Mouse (Mus musculus) large intestine, adult 2 months (tissue): ENCODE data around the gene Ap3d1. TPM values are rescaled to one million over a fixed set of nuclear protein-coding genes. Genes with fewer than 3 reads are reported as not detected.

Experiments
- DNase-seq: peaks from one replicate; pipeline ENCODE4 v3.0.0-alpha.2; 2012; ENCODE audit warnings: low read depth, low spot score
- WGBS: fragments of 180-500 bp; shearing (Covaris S2); methylation state at CpG from one replicate; pipeline ENCODE4 v1.1.7; 2018; 5-methylcytosine and 5-hydroxymethylcytosine counted together
- polyA plus RNA-seq: library from polyadenylated mRNA; depleted of rRNA; stranded (reverse); fragments of >200 nt; gene quantifications from 2 replicates; pipeline ENCODE4 v1.2.3, GENCODE M21; 2012

Gene Ap3d1
- polyA plus RNA-seq, 1 experiment = 75.1 TPM

DNA sequence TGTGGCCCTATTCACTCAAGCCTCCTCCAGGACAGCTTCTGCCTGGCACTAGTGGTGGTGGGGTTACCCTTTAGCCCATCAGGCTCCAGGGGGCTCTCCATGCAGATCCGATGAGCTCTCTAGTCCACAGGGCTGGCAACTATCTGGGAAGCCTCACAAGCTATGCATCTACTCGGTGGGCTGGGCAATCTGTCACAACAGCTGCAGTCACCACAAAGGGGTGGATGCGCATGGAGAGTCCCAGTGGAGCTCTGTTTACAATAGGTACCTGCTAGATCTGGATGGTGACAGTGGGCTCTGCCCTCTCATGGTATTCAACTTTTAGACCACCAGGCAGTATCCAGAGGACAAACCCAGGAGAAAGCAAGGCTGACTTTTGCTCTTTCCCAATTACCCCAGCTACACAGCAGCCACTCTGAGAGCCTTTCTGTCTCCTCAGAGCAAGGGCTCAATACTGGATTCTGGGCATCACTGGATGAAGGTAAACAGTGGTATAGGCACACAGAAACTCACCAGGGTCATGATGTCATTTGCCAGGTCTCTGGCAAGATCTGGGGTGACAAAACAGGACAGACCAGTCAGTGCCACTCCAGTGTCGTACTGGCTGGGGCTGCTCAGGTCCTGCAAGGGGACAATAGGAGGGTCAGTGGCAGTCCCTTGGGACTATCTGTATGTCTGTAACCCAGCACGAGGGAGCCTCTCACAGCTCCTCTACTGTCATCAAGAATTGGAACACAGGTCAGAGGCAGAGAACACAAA lies 14.5 kb downstream of the Ap3d1 start:
- 85% methylated on average over 5 of the region's 5 CpGs for WGBS

DNA sequence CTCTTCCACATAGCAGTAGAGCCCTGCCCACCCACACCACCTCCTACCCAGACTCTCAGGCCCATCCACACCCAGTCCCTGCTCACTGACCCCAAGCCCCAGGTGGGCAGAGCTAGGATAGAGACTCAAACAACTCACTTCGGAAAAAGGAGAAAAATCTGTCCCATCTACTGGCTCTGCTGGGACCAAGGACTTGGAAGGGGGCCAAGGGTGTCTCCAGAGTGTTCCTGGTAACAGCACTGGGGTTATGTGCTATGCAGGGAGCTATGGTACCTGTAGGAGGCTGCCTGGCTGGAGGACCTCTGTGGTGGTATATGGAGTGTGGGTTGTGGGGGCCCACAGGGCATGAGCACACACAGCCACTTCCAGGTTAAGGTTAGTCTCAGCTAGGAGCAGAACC lies 24.8 kb downstream of the Ap3d1 start:
- 50% methylated on average over 1 of the region's 1 CpGs for WGBS
- DNase-seq = no peak

More for the DNA sequence above, 14.5 kb downstream of the Ap3d1 start:
- no peak for DNase-seq

DNA sequence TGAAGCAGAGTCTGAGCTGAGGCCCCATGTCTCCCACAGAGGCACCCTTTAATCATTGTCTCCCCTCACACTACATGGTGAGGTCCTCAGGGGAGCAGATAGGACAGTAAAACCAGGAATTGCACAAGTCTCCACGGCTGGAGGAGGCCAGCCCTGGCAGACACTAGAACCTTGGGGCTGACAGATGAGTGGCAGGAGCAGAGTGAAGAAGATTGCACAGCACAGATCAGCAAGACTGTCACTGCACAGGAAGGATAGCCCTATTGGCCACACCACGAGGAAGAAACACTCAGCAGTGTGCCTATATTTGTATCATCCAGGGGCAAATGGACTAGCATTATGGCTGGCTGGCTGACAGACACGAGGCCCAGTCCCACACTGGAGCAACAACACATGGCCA lies 31.2 kb downstream of the Ap3d1 start:
- 56% methylated on average over 3 of the region's 3 CpGs for WGBS
- no peak for DNase-seq

DNA sequence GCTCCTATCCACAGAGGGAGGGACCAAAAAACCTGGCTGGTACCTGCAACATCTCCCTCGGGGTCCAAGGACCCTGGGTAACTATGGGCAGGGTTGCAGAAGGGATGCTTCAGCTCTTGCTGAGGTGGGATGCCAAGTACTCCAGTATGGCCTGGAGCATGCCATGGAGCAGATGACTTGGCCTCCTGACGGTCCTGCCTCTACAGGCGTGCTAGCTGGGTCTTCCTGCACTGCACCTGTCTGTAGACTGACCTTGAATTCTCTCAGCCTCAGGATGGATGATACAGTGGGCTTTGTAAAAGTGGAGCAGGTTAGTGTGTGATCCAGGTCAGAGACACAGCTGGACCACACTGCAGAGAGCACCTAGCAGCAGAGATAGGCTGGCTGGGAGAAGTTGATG lies 36.6 kb downstream of the Ap3d1 start:
- 71% methylated on average over 3 of the region's 3 CpGs for WGBS
- DNase-seq = no peak

DNA sequence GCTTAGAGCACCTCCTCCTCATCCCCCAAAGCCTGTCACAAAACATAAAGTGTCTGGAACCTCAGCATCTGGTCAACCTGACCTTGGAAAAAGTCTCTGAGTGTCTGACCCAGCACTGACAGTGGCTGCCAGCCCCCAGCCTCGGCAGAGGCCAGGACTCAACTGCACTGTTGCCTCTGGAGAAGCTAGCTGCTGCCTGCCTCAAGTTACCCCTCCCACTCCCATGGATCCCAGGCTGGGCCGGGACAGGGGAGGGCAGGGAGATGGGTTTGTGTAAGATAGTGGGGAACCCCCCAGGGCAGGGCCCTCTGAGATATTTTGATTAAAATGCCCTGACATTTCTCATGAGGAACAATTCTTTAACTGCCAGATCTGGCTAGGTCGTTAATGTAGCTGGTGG lies 37.0 kb downstream of the Ap3d1 start:
- WGBS = 66% methylated on average over 3 of the region's 3 CpGs

DNA sequence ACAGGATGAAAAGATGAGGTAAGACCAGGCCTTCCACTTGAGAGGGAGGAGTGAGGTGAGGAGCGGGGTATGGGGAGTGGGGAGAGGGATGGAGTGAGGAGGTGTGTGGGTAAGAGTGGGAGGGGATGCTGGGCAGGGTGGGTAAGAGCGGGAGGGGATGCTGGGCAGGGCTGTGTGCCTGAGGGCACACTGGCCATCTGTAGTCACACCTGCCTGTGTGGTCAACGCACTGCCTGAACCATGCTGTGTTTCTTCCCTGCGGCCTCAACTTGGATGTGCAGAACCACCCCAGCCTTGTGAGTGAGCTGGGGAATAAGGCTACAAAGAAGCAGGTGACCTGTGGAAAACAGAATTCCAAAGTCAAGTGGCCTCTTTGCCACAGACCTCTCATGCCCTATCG lies 37.6 kb downstream of the Ap3d1 start:
- WGBS = 88% methylated on average over 5 of the region's 5 CpGs
- DNase-seq = no peak

More for the DNA sequence above, 37.0 kb downstream of the Ap3d1 start:
- DNase-seq = no peak

DNA sequence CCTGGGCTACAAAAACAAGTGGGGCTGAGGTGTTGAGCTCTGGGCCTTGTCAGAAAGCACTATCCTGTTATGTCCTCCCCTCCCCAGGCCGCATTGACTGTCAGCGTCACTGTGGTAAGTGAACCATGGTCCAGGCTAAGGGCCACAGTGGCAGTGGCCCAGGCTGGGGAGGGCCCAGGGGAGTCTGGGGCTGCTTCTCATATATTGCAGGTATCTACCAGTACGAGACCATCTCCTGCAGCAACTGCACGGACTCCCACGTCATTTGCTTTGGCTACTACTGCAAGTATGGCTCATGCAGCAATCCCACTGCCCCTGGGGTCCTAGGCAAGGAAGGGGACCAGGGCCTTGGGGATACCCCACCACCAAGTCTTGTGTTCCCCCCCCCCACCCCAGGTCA lies 38.4 kb downstream of the Ap3d1 start:
- no peak for DNase-seq
- WGBS = 92% methylated on average over 5 of the region's 5 CpGs

DNA sequence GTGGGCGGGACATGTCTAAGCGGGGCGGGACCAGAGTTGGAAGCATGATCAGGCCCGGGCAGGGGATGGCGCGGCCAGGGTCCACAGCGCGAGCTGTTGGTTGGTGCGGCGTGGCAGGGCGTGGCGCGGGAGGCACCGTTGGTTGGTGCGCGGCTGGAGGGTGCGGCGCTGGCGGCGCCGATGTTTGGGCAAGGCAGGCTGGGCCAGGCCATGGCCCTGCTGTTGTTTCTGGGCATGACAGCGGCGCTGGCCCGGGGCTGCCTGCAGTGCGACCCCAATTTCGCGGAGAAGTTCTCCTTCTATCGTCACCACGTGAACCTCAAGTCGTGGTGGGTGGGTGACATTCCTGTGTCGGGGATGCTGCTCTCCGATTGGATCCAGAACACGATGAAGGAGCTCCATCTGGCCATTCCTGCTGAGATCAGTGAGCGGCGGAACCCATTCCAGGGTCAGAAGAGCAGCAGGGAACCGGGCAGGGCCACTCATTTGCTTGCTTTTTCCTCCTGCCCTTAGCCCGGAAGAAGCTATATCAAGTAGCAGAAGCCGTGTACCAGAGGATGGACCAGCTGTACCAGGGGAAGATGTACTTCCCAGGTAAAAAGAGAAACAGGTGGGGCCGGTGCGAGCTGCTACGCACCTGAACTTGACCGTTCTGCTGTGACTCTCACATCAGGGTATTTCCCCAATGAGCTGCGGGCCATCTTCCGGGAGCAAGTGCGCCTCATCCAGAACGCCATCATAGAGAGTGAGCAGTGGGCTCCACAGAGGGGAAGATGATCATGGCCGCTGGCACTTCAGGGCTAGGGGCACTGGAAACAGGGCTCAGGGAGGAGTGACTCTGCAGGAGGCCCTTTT lies 39.3 kb downstream of the Ap3d1 start:
- under 1% methylated on average over 47 of the region's 47 CpGs for WGBS
- peak; percentile 79 for DNase-seq

DNA sequence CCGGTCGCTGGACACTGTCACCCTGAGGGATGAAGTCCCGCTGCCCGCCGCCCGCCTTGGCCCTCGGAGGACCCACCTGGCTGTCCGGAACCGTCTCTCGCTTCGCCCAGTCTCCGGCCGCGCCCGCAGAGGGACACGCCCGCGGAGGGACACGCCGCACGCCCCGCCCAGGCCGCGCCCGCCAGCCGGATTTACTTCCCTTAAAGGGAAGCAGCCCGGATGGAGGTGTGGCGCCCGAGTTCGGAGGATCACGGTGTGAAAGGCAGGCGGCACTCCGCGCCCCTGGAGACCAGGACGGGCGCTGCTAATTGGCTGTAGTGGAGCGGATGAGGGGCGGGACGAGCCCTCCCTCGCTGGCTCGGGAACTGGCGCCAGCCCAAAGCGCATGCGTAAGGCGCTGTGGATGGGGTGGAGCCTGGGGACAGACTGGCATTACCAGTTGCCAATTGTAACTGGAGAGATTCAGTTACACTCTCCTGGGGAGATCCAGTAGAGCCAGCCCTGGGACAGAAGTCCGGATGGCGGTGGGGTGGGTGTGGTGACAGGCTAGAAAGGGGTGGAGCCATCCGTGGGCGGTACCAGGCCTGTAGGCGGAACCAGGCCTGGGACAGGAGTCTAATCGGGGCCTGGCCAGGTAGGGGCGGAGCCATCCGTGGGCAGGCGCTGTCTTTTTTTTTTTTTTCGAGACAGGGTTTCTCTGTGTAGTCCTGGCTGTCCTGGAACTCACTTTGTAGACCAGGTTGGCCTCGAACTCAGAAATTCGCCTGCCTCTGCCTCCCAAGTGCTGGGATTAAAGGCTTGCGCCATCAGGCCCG lies 40.1 kb downstream of the Ap3d1 start, which contains the start of the genes Mob3a and Izumo4:
Mob3a (minus strand) TSS at position 257 of the 815 bp plus-strand sequence.
Izumo4 (plus strand) TSS at position 464 of the 815 bp plus-strand sequence.
- peak; percentile 95 for DNase-seq
- WGBS = under 1% methylated on average over 59 of the region's 59 CpGs

DNA sequence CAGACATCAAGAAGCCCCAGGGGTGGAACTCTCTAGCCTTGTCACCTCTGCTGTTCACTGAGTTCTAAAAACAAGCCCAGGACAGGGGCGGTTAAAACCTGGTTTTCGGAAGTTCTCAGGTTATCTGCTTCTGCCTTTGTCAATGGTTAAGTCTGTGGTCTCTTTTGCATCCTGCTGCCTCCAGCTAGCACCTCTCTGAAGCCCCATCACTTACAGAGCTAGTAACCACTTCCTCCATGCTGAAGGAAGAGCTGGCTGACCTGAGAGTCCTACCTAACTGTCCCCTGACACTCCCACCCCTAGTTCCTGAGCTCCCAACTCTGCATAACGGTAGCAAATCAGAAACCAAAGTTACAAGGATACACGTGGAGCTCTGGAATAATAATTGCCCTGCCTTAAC lies 41.3 kb downstream of the Ap3d1 start:
- WGBS = 35% methylated on average over 4 of the region's 4 CpGs
- DNase-seq = no peak

DNA sequence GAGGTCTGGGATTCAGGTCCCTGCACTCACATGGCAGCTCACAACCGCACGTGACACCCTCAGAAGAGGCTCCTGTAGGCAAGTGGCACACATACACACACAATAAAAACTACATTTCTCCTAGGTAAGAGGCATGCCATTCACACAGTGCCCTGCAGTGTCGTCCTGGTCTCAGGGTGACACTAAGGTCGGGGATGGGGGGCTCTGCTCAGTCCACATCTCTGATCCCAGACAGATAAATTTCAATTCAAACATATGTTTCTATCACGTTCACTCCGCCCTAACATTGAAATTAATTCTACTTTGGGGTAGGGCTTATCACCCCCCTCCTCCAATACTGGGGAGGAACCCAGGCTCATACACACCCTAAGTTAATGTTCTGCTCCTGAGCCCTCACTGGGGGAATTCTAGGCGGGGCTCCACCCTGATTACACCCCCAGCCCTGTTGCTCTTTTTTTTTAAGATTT lies 42.0 kb downstream of the Ap3d1 start:
- DNase-seq = no peak
- 73% methylated on average over 7 of the region's 7 CpGs for WGBS

DNA sequence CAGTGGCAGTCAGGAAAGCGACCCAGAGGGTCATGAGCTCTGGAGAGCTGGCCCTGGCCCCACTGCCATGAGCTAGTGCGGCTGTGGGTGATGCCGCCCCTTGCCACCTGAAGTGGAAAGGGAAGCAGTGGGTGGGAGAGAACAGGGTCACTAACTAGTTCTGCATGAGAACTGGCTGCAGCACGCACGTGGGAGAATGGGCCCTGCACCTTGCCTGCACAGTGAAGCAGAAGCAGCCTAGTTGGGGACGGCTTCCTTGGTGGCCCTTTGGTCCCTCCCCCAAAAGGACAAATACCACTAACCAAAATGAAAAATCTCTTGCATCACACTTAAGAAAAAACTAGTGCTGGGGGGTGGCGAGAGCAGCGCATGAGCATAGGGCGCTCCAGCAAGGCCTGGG lies 43.5 kb downstream of the Ap3d1 start:
- DNase-seq = no peak
- 87% methylated on average over 9 of the region's 9 CpGs for WGBS

DNA sequence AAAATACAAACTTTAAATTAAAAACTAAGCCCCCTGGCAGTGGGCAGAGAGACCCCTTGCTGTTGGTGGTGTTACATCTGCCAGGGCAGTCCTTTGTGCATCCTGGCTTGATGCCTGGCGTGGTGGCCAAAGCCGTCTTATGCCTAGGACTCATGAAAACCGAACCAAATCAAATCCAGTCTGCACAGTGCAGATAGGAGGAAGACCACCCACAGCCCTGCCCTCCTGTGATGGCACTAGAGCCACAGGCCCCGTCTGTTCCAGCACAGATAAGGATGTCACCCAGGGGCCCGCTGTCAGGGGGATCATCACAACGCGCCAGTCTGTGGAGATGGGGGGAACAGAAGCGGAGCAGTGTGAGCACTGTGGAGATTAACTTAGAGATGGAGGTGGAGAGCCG lies 44.3 kb downstream of the Ap3d1 start:
- 91% methylated on average over 9 of the region's 9 CpGs for WGBS
- DNase-seq = no peak

DNA sequence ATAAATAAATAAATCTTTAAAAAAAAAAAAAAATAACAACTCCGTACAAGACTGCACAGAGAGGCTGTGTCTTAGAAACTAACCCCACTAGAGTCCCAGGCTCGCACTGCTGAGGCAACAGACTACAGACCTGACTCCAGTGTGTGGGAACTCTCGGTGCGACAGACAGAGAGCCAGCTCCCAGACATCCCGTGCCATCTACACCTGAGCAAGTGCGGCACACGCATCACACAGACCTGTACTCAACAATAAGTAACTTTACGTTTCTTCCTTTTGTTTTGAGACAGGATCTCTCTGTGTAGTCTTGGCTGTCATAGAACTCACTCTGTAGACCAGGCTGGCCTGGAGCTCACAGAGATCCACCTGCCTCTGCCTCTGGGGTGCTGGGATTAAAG lies 44.7 kb downstream of the Ap3d1 start:
- WGBS = 85% methylated on average over 8 of the region's 8 CpGs
- no peak for DNase-seq

DNA sequence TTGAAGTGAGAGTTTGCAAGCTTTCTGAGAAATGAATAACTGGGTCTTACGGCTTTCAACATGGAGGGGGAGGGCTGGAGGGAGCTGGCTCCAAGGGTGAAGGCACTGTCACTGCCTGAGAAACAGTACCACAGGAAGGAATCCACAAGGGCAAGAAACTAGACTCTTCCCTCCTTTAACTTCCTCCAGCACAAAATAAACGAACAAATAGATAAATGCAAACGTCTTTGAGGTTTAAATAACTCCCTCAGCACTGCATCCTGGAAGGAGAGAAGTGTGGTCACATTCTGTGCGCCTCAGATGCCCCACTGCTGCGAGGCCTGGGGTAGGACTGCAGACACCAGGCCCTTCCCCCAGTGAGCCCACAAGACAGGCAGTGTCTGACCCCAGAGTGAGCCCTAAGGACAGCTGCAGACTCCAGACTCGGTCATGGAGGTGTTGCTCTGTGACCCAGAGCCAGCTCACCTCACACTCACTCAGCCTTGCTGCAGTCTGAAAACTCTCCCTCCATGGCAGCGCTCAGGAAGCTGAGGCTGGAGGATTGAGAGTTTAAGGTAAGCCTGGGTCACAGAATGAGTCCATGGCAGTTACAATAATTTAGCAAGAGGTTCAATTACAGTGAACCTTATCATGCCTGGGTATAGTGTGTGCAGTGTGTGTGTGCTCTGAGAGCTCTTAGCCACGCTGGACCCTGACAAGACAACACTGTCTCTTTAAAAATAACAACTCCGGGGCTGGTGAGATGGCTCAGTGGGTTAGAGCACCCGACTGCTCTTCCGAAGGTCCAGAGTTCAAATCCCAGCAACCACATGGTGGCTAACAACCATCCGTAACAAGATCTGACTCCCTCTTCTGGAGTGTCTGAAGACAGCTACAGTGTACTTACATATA lies 45.3 kb downstream of the Ap3d1 start:
- no peak for DNase-seq
- 61% methylated on average over 12 of the region's 12 CpGs for WGBS

DNA sequence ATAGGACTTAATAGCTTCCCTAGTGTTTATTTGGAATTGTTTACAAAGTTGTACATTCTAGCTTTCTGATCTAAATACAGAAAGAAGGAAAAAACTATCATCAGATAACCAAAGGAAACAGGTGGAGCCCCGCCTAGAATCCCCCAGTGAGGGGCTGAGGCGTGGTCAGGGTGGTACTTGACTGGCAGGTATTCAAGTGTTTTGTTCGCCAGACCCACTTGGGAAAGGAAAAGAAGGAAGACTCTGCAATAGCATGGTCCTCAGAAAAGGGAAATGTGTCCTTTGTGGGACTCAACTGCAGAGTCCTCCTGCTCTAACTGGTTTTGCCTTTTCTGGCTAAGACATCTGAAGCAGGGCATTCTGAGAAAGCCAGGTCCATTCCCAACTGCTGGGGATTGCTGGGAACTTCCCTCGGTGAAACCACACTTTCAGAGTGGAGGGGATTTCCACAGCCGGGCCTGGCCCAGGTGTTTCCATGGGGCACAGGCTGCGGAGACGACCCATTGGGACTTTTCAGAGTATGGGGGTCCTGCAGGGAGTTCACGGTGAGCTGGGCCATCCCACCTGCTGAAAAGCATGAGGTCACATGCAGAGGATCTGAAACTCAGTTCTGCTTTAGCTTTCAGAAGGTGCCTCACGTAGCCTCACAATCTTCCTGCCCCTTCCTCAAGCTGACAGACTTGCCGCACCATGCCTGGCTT lies 46.1 kb downstream of the Ap3d1 start:
- 63% methylated on average over 10 of the region's 10 CpGs for WGBS
- DNase-seq = no peak

DNA sequence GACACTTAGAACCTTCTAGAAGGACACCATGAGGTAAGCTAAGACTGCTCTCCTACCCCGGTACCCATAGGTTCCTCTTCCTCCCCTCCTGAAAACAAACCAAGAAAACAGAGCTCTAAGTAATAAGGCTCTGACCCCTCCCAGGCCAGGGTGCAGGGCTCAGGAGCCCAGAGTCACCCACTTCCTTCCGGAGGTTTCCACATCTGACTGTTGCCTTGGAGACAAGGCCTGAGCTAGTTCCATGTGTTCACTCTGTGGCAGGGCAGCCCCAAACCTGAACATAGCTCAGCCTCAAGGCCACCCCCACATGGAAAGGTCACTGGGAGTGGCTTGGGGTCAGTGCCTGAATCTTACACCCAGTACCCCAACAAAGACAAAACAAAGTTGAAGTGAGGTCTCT lies 46.9 kb downstream of the Ap3d1 start:
- 47% methylated on average over 2 of the region's 2 CpGs for WGBS
- no peak for DNase-seq

DNA sequence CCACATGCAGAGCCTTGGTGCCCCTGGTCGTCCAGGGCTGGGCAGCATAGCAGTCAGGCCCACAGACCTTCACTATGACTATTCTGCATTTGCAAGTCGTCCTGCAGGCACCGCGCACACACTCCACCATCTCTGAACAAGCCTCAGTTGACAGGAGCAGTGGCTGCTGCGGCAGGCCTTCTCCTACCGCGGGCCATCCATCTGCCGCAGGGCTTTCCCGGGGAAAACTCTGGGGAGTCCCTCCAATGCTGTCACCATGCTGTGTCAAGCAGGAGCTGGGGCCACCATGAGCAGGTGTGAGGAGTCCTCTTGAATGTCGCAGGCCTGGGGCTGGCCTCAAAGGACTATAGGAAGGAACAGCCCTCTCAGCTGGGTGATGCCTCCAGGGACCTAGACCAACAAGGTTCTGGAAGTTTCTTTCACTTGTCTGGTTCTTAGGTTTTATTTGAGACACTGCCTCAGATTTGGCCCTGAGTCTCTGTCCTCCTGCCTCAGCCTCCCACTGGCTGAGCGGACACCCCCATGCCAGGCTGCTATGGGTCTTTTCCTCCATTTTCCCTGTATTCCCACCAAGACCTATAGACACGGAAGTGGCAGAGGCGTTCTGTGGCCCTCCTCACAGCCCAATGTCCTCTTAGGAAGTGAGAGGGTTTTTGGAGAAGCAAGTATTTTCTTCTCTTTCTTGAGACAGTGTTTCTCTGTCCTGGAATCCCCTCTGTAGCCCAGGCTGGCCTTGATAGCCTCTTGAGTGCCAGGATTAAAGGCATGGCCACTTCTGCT lies 47.7 kb downstream of the Ap3d1 start:
- no peak for DNase-seq
- WGBS = 91% methylated on average over 13 of the region's 13 CpGs
